Mouse (Mus musculus) heart, postnatal 0 days (tissue): ENCODE data around the gene Dusp22.

Experiments
- CTCF ChIP-seq: IDR thresholded peaks from 2 replicates; pipeline ENCODE4 v1.5.1; 2016; ENCODE audit warnings: antibody characterized with exemption, control low read depth, low read depth
- EP300 ChIP-seq: IDR thresholded peaks from 2 replicates; pipeline ENCODE4 v1.6.1; 2016; ENCODE audit warnings: antibody characterized with exemption, low read depth

DNA sequence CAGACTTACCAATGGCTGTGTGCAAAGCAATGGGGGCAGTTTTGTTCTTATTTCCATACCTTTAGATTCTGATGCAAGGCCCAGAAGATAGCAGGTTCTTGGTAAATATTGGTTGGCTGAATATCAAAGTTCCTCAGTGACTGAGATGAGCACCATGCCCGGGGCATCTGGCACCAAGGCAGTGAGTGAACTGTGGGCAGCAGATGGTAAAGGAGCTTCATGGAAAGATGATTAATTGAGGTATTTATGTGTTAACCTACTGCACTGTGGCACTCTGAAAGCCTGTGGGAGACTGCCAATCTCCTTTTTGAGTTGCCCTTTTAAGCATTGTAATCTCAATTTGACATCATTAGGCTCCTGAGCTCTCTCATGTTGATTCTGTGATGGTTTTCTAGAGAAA lies 9.1 kb upstream of the Dusp22 start:
- no peak for TF ChIP-seq CTCF
- no peak for TF ChIP-seq EP300
